Mouse (Mus musculus): Measurements from ENCODE around the gene Olfr801. TPM values are rescaled to one million over a fixed set of nuclear protein-coding genes. Genes with fewer than 3 reads are reported as not detected.

The Olfr801 gene
- polyA plus RNA-seq, 1 experiment from 2014 or later: not detected

- Histone ChIP-seq H3K9me3 (ENCODE audit: control insufficient read depth, low read length) (no peaks in the 10 kb centered on the region), H3K4me1 (ENCODE audit: control insufficient read depth, insufficient read depth, low read length) (no peaks in the 10 kb centered on the region), H3K27me3 (ENCODE audit: control insufficient read depth, insufficient read depth, low read length) (no peaks in the 10 kb centered on the region), H3K4me2 (ENCODE audit: low read depth, severe bottlenecking) (no peak overlapping the region), H3K36me3 (ENCODE audit: control insufficient read depth, insufficient read depth, low read length) (no peaks in the 10 kb centered on the region), H3K4me3 (ENCODE audit: low read depth, low read length) (no peak overlapping the region), H3K27ac (replicated peaks; ENCODE audit: low read depth, low read length) (no peak overlapping the region), H3K9ac (ENCODE audit: low read length) (no peak overlapping the region)
- ATAC-seq (ENCODE audit: insufficient number of reproducible peaks, low FRiP score, low TSS enrichment, low read depth) (no peak), DNase-seq (ENCODE audit: low spot score) (no peak)
- WGBS: 15% methylated on average over 1 of the region's 1 CpGs
These were observed 51.9 kb downstream of the Olfr801 start for GRCm38 (mm10) chr10:129621724-129622123.

Other genes starting within 250 kb of the Olfr801 start
- gene Olfr786, start 246.6 kb downstream of the Olfr801 start, polyA plus RNA-seq (2014; fragmentation: Nextera tagmentation; extraction: Ambion mirVana): not detected in 2 replicates
- gene Olfr787, start 212.0 kb downstream of the Olfr801 start, polyA plus RNA-seq (2014; fragmentation: Nextera tagmentation; extraction: Ambion mirVana): not detected in 2 replicates
- gene Olfr788, start 202.9 kb downstream of the Olfr801 start, polyA plus RNA-seq (2014; fragmentation: Nextera tagmentation; extraction: Ambion mirVana): not detected in 2 replicates
- gene Olfr789, start 189.1 kb downstream of the Olfr801 start, polyA plus RNA-seq (2014; fragmentation: Nextera tagmentation; extraction: Ambion mirVana): not detected in 2 replicates
- gene Olfr790, start 175.4 kb downstream of the Olfr801 start, polyA plus RNA-seq (2014; fragmentation: Nextera tagmentation; extraction: Ambion mirVana): not detected in 2 replicates
- gene Olfr791, start 152.1 kb downstream of the Olfr801 start, polyA plus RNA-seq (2014; fragmentation: Nextera tagmentation; extraction: Ambion mirVana): not detected in 2 replicates
- gene Olfr792, start 134.7 kb downstream of the Olfr801 start, polyA plus RNA-seq (2014; fragmentation: Nextera tagmentation; extraction: Ambion mirVana): not detected in 2 replicates
- not detected in 2 replicates for gene Olfr794, start 106.2 kb downstream of the Olfr801 start, polyA plus RNA-seq (2014; fragmentation: Nextera tagmentation; extraction: Ambion mirVana)
- gene Olfr796, start 61.3 kb downstream of the Olfr801 start, polyA plus RNA-seq (2014; fragmentation: Nextera tagmentation; extraction: Ambion mirVana): not detected in 2 replicates
- not detected in 2 replicates for gene Olfr798, start 45.9 kb downstream of the Olfr801 start, polyA plus RNA-seq (2014; fragmentation: Nextera tagmentation; extraction: Ambion mirVana)
- gene Olfr799, start 36.4 kb downstream of the Olfr801 start, polyA plus RNA-seq (2014; fragmentation: Nextera tagmentation; extraction: Ambion mirVana): not detected in 2 replicates
- gene Olfr800, start 16.2 kb downstream of the Olfr801 start, polyA plus RNA-seq (2014; fragmentation: Nextera tagmentation; extraction: Ambion mirVana): not detected in 2 replicates
- not detected in 2 replicates for gene Olfr802, start 14.3 kb upstream of the Olfr801 start, polyA plus RNA-seq (2014; fragmentation: Nextera tagmentation; extraction: Ambion mirVana)
- not detected in 2 replicates for gene Olfr803, start 20.4 kb upstream of the Olfr801 start, polyA plus RNA-seq (2014; fragmentation: Nextera tagmentation; extraction: Ambion mirVana)
- gene Olfr804, start 29.3 kb upstream of the Olfr801 start, polyA plus RNA-seq (2014; fragmentation: Nextera tagmentation; extraction: Ambion mirVana): not detected in 2 replicates
- not detected in 2 replicates for gene Olfr805, start 55.5 kb upstream of the Olfr801 start, polyA plus RNA-seq (2014; fragmentation: Nextera tagmentation; extraction: Ambion mirVana)
- not detected in 2 replicates for gene Olfr806, start 68.1 kb upstream of the Olfr801 start, polyA plus RNA-seq (2014; fragmentation: Nextera tagmentation; extraction: Ambion mirVana)
- gene Olfr807, start 83.9 kb upstream of the Olfr801 start, polyA plus RNA-seq (2014; fragmentation: Nextera tagmentation; extraction: Ambion mirVana): not detected in 2 replicates
- gene Olfr808, start 91.6 kb upstream of the Olfr801 start, polyA plus RNA-seq (2014; fragmentation: Nextera tagmentation; extraction: Ambion mirVana): not detected in 2 replicates
- not detected in 2 replicates for gene Olfr809, start 100.8 kb upstream of the Olfr801 start, polyA plus RNA-seq (2014; fragmentation: Nextera tagmentation; extraction: Ambion mirVana)
- gene Olfr810, start 121.1 kb upstream of the Olfr801 start, polyA plus RNA-seq (2014; fragmentation: Nextera tagmentation; extraction: Ambion mirVana): not detected in 2 replicates
- gene Olfr811, start 130.5 kb upstream of the Olfr801 start, polyA plus RNA-seq (2014; fragmentation: Nextera tagmentation; extraction: Ambion mirVana): not detected in 2 replicates
- gene Olfr812, start 172.2 kb upstream of the Olfr801 start, polyA plus RNA-seq (2014; fragmentation: Nextera tagmentation; extraction: Ambion mirVana): not detected in 2 replicates
- gene Olfr813, start 181.5 kb upstream of the Olfr801 start, polyA plus RNA-seq (2014; fragmentation: Nextera tagmentation; extraction: Ambion mirVana): not detected in 2 replicates
- gene Olfr814, start 206.0 kb upstream of the Olfr801 start, polyA plus RNA-seq (2014; fragmentation: Nextera tagmentation; extraction: Ambion mirVana): not detected in 2 replicates
- gene Olfr815, start 232.0 kb upstream of the Olfr801 start, polyA plus RNA-seq (2014; fragmentation: Nextera tagmentation; extraction: Ambion mirVana): not detected in 2 replicates
- gene Olfr816, start 241.7 kb upstream of the Olfr801 start, polyA plus RNA-seq (2014; fragmentation: Nextera tagmentation; extraction: Ambion mirVana): not detected in 2 replicates

Measured in limb, embryonic 11.5 days (tissue).